Mouse (Mus musculus): ENCODE measurements around the gene Syn3.
A peak's percentile ranks its signal among the peaks of the same experiment; 100 is the strongest.

Gene Syn3

DNA sequence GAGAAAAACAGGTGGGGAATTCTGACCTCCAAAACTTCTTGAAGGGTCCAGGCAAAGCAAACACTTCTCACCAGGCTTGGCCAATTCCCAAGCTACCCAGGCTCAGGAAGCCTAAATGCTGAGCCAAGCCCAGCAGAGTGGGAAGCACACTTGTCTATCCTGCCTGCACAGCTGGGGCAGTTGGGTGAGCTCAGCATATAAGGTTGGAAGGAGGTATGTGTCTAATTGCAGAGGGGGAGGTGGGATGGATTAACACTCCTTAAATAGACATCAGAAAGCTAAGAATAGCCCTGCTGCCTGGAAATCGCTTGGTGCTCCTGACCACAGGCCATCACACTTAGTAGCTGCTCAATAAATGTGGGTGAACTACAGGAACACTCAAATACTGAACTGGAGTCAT lies 185.2 kb downstream of the Syn3 start:
- DNase-seq (ENCODE audit: low spot score in 2 of 2), result no peak

DNA sequence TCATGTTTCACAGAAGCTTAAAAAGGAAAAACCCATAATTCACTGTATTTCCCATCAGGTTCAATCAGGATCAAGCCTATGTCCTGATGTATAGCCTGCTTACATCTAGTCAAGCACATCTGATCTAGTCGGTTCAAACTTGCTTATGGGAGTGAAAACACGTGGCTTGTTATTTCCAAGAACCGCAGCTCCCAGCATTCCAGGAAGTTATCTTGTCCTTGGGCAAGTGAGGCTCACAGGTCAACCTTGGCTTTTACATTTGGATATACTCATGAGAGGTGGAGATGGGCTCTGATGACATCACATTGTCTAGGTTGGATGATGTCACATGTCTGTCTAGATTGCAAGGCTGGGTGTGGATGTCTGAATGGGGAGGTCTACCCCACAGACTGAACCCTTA lies 185.7 kb downstream of the Syn3 start:
- DNase-seq (ENCODE audit: low spot score in 2 of 2), result no peak

DNA sequence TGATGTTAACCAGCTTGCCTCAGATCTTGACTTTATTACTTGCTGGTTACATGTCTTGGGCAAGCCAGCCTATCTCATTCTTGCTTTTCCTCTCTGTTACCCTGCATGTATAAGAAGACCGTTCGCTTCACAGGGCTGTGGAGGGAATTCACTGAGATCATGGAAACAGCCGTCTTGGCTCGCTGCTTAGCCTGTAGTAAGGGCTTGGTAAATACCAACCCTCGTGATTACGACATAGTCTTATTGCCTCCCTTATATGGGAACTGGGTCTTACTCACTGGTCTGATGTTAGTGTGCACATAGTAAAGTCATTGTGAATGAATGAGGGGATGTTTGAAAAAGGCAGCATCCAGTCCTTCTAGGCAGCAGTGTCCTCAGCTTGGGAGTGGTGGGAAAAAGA lies 188.2 kb downstream of the Syn3 start:
- no peak for DNase-seq (ENCODE audit: low spot score in 2 of 2)

DNA sequence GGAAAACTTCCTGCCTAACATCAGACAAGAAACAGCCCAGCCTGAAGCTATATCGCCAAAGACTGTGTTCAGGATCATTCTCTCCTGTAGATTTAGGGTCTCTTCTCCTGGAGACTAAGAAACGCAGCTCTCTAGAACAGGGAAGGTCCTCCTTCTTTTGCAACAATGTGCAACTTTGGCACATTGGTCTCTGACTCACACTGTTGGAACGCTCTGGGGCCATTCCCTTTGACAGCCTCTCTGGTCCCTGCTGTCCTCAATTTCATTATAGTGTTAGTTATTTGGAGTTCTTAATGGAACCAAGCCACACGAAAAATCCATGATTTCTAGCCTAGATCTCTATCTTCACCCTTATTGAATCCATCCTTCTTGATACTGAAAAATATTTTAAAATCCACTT lies 191.5 kb downstream of the Syn3 start:
- no peak for DNase-seq (ENCODE audit: low spot score in 2 of 2)

DNA sequence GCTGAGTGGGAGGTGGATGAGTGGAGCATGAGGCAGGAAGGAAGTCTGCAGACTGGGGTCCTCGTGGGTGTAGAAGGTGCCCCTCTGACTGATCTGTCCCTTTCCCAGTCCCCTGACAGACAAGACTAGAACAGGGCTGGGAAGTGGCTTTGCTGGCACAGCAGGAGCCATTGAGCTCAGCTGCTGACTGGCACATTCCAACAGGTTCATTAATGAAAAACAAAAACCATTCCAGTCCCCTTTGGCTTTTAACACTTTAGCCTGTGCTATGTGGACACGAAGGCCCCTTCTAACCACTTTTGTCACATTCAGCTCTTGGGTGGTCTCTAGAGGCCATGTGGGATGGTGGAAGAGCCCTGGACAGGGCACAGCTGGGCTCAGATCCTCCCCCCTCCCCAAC lies 194.1 kb downstream of the Syn3 start:
- DNase-seq (ENCODE audit: low spot score in 2 of 2), result no peak

DNA sequence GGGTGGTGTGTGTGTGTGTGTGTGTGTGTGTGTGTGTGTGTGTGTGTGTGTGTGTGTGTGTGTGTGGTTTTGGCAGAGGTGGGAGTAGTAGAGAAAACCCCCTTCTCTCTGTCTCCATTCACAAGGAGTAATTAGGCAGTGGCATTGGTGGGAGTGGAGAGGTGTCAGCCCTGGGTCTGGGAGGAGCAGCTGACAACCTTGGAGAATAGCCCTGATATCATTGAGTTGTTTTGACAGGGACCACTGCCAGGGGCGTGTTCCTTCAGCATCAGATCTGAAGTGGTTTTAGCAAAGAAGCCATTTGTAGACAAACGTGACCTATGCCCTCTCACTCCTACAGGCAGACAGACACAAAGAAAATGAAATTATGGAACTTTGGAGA lies 195.2 kb downstream of the Syn3 start:
- DNase-seq (ENCODE audit: low spot score in 2 of 2), result no peak

DNA sequence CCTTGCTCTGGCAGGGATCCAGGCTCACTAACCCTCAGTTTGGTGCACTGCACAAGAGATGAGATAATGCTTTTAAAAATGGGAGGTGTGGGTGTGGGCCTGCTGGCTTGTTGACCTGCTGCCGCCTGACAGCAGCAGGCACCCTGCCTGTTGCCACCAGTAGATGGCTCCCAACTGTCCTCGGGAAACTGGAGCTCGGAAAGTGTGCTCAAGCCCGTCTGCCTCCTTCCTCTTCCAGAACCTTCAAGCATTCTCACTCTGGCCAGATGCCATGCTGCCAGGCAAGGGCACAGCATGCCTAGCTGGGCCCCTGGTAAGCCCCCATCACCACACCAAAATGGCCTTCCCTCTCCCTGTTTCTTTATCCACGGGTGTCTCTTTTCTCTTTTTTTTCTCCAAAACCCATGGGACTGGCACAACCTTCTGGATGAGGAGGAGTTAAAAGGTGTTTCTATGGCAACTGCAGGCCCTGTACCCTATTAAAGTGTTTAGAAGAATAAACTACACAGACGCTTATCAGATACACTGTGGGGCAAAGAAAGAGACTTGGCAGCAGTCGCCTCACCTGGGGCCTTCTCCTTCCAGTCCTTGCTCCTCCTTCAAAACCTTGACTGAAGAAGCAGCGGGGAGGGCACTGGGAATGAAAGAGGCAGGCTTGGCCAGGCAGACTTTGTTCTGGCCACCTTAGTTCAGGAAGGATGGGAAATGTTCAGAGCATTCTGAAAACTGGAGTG lies 195.8 kb downstream of the Syn3 start:
- peak; percentile 69 to 78 for DNase-seq (ENCODE audit: low spot score in 2 of 2)

DNA sequence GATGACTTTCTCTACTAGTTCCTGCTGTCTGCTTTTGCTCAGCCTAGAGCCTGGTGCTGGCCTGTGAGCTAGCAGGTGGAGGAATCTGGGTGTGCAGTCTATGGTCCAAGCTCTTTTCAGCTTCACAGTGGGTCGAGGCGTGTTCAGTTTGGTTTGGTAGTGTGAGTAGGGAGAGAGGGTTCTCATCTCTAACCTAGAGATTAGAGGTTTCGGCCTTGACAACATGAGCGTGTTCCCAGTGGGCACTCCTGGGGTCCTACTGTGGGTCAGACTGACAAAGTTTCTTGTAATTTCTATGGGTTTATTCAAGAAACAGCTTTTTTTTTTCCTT lies 196.4 kb downstream of the Syn3 start:
- no peak for DNase-seq (ENCODE audit: low spot score in 2 of 2)

DNA sequence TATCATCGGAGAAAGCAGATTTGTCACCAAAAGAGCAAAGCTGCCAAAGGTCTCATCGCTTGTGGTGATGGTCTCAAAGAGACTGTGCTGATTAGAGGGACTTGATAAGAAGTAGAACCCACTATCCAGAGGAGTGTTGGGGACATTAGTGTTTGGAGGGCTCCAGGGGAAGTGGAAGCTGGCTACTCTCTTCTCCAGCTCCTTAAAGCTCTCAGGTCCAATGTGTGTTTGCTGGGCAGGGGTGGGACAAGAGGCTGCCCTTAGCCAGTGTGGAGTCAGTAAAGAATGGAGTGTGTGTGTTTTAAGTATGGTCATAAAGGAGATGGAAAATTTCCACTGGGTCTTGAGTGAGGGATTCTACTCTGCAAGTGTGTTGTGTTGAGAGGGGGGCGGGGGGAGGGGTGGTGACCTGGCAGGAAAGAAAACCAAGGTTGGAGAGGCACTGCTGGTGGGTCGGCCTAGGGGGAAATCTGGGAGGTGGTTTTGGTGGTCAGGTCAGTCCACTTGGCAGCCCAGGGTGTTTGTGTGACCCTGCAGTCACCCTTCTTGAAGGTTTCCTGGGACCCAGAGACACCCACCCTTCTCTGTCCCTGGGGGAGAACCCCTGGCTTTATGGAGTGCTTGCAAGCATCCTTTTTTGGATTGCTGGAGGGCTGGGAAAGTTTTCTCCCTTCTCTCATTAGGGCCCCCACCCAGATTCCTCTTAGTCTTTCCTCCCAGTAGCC lies 196.9 kb downstream of the Syn3 start:
- DNase-seq (ENCODE audit: low spot score in 2 of 2), result no peak

DNA sequence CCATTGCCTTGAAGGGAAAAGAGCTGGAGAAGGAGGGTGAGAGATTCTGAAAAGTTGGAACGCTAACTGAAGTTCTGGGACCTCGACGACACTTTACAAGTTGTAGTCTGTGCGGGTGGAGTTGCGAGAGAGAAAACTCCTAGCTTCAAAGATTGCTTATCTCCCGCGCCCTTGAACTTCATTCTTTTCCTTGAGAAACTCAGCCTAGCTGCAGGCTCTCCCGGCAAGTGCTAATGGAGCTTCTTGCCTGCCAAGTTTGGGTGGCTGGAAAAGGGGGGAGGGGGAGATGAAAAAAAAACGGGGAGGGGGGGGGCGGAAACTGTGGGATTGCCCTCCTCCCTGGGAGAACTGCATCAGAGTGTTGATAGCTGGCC lies 197.6 kb downstream of the Syn3 start:
- DNase-seq (ENCODE audit: low spot score in 2 of 2), result no peak

DNA sequence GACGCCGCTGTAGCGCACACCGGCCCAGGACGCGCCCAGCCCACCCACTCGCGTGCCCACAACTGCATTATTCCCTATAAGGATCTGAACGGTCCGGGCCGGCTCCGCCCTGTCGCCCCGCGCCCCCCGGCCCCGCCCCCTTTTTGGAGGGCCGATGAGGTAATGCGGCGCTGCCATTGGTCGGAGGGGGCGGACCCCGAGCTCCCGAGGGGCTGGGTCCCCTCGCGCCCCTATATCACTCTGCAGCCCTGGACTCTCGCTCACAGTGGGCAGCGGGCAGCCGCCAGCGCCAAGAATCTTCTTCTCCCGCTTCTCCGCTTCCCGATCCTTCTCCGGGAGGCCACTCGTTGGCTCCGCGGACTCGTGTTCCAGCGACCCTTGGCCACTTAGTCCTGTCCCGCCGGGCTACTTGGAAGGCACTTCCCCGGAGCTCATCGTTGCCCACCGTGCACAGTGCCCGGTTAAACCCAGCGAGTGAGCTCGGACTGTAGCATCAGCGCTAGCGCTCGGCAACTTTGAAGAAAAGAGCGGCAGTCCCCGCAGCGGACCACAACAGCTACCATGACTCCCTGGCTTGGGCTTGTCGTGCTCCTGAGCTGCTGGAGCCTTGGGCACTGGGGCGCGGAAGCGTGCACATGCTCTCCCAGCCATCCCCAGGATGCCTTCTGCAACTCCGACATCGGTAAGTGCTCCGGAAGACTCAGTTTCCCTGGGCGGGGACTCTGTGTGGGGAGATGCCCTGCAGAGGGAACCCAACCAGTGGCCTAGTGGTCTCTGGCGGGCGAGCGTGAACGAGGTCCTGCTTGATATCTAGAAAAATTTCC lies 198.2 kb downstream of the Syn3 start, which contains the start of gene Timp3:
Gene Timp3 (plus strand): TSS at position 80 of the 824 bp plus-strand sequence.
- peak; percentile 34 to 50 for DNase-seq (ENCODE audit: low spot score in 2 of 2)

DNA sequence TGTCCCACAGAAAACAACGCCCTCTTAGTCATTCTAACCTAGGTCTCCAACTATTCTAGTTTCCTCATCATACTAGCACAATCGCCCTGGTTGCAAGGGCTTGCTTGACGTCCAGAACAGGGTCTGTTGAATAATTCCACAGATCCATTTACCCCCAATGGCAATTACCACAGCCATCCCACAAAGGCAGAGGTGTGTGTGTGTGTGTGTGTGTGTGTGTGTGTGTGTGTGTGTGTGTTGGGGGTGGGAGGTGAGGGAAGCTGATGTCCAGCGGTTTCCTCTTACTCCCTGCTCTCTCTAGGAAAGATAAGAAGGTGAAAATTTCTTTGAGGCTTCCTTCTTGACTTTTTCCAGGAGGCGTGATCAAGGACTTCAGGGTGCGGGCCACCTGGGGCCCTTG lies 198.9 kb downstream of the Syn3 start:
- DNase-seq (ENCODE audit: low spot score in 2 of 2), result no peak

DNA sequence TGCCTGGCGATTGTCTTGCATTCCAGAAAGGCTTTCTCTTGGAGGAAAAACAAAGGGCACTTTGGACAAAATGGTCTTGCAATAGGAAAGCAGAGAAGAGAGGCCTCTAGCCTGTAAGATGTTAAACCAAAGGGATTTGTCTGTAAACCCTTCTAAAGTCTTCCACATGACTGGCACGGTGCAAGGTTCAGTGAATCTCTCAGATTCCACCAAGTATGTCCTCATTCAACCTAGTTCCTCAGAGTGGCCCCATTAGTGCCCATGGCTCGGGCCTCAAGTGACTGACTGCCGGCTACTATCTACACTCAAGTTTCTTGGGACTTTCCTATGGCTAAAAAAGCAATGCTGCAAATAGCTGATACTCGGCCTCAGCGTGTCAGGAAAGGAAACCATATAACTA lies 200.4 kb downstream of the Syn3 start:
- no peak for DNase-seq (ENCODE audit: low spot score in 2 of 2)

DNA sequence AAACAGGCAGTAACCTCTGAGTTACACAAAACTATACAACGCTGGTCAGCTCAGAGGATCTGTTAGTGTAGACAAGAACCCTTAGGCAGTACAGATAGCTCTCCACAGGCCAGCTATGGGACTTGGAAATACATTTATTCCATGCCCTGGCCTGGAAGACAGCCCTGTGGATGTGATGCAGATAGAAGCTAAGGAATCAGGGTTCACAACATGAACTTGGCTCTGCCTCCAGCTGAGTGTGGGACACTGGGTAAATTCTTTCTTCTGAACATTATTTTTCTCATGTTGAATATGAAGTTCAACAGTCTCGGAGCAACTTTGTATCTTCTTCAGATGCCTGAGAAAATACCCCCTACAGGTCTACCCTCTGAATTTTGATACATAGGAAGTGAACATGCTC lies 201.4 kb downstream of the Syn3 start:
- DNase-seq (ENCODE audit: low spot score in 2 of 2), result no peak

DNA sequence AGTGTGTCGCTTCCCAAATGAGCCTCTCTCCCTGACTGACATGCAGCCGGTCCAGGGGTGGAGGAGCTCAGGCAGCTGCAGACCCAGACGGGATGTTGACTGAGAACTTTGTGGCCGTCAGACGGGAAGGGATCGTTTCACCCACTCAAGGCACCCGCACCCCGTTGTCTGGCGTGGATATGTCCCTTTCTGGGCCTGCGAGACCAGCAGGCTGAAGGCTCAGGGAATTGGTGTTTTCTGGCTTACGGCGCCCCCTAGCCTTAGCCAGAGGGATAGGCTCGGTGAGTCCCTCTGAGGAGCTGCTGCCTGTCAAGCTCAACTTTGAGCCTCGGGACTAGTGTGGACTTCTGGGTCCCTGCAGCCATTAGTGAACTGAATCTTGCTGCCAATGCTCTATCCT lies 202.6 kb downstream of the Syn3 start:
- peak; percentile 80 to 81 for DNase-seq (ENCODE audit: low spot score in 2 of 2)

DNA sequence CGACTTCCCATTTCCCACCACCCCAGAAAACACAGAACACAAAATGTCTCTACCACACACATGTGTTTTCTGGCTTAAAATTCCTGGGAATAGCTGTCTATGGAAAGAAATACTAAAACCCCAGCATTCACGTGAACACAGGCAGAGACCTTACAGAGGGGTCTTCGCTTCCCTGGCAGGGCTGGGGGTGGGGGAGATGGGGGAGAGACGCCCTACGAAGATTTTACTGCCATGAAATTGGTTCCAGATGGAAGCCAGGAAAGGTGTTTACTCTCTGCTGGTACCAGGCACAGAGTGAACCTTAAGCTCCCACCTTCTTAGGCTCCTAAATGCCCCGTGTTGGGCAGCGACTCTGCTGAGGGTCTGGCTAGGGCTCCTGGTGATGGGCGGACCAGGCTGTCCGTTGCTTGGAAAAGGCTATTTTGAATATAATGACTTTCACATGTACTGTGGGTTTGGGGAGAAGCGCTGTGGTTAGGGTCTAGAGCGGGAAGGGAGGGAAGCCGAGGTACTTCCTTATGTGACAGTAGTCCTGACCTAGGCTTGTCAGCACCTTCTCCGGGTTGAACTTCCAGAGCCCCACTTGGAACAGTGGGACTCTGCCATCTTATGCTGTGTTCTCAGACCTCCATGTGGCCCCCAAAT lies 203.1 kb downstream of the Syn3 start:
- DNase-seq (ENCODE audit: low spot score in 2 of 2), result no peak

DNA sequence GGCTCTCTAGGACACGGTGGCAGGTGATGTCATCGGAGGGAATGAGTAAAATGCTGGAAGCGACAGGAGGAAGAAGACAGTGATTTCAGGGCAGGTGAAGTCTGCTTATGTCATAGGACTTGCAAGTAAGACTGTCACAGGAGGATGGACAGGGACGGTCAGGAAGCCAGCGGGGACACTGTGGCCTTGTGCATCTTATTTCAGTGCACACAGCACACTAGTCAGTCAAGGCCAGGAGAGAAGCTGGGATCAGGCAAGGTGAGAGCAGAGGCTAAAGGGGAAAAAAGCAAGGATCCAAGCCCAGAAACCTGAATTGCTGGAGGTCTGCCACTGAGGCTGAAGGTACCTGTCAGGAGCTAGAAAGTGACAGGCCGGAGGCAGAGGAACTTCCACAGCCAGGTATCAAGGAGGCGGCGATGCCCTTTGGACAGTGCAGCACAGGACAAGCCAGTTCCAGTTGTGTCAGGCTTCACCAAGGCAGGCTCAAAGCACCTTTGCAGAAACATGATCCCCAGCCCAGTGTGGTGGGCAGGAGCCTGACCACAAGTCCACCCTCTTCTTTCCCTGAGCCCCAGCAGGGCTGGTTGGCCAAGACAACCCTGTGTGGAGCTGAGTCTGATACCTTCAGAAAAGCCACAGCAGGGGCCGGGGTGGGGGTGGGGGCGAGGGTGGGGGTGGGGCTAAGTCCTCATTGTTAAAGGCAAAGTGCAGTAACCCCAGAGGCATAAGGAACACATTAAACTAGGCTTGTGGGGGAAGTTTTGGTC lies 203.9 kb downstream of the Syn3 start:
- no peak for DNase-seq (ENCODE audit: low spot score in 2 of 2)

DNA sequence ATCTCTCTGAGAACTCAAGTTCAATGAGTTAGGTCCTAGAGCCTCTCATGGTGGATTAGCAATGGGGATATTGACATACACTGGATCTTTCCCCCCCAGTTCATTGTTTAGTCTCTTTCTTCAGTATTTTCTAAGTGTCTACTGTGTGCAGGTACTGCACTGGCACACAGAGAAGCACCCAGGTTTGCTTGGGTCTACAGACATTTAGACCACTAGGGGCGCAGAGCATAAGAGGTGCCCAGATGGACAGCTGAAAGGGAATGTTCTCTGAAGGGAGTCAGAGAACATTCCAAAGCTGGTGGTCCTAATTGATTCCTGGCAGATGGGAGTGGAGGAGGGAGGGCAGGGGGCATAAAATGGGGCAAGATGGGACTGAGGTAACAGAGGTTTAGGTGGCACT lies 204.8 kb downstream of the Syn3 start:
- no peak for DNase-seq (ENCODE audit: low spot score in 2 of 2)

DNA sequence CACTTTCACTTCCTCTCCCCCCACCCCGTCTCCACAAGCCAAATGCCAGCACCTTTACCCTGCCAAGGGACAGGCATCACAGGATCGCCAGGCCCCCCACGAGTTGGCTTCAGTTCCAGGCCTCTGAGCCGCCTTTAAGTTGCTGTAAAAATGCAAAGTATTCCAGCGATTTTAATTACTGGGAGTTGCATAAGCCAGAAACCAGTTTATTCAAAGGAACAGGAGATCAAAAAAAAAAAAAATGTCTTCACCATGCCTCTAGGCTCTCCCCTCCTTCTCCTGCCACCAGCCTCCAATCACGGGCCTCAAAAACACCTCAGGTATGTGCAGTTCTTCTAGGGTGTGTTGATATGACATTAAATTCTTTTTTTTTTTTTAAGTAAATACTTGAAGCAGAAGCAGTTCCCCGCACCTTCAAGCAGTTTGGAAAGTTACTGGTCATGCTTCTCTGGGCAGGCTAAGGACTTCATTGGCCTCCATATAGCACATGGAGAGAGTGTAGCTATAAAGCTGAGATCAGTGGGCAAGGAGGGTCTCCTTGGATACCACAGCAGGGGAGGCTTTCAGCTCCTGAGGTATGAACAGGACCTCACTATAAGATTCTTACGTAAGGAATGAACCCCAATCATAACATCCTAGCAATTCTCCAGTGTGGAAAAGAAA lies 208.5 kb downstream of the Syn3 start:
- no peak for DNase-seq (ENCODE audit: low spot score in 2 of 2)

DNA sequence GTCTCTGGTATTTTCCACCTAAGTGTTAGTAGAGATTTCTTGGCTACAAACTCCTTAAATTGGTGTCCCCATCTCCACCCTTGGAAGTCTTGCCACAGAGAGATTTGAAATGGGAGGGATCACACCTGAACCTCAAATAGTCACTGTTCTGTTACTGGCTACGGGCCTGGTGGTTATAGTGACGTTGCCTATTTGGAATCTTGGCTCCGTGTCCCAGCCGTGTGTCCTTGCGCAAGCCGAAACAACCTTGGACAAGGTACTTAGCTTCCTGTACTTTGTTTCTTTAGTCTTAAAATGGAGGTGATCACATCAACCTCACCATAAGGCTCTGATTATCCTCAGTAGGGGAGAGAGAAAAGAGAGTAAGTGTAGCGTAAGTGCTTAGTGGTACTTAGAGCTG lies 212.2 kb downstream of the Syn3 start:
- no peak for DNase-seq (ENCODE audit: low spot score in 2 of 2)

DNA sequence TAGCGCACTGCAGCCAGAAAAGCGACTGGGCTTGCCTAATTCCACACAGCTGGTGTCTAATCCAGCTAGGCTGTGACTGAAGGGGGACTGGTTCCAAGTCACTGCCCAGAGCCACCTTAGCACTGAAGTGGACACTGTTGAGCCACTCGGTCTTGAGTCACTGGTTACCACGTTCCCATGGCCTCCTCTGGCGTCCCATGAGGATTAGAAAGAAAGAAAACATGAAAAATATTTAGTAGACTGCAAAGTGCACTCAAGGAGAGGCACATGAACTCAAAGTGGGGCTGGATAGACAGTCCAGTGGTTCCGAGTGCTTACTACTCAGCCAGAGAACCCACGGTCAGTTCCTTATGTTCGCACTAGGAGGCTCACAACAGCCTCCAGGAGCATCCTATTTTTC lies 217.5 kb downstream of the Syn3 start:
- DNase-seq (ENCODE audit: low spot score in 2 of 2), result no peak

Data from right cerebral cortex, adult 2 months (tissue).